In genomic region chr12:73645216-73645615, GRCm38 (mm10) we compare ENCODE assay signal across 13 mouse cellular contexts.
"Had no signal": no experiment of that assay in that cellular context is flagged by ENCODE, and none has a peak within 500 bp of the region (broad histone marks: within the 10 kb centered on the region; RNA-seq: fewer than 3 reads in every experiment).

No protein-coding gene starts in this region.

- ATAC-seq: liver, postnatal 0 days; lung, postnatal 0 days; midbrain, embryonic 13.5 days; midbrain, embryonic 15.5 days had no signal

- DNase-seq: liver, postnatal 0 days; lung, adult 2 months; lung, postnatal 14 days; lung, postnatal 36 days; right cerebral cortex, postnatal 25 days; right cerebral cortex, postnatal 4 days; spleen, adult 18-20 months; thymus, adult 2 months; thymus, postnatal 25 days; thymus, postnatal 4 days had no signal
